Mouse (Mus musculus): ENCODE measurements around the gene Gm19684.
"Not testable (repeated sequence)": the region's sequence is repeated elsewhere in the genome, so short reads cannot be mapped to it uniquely, and the experiment has no call there.

Gene Gm19684

DNA sequence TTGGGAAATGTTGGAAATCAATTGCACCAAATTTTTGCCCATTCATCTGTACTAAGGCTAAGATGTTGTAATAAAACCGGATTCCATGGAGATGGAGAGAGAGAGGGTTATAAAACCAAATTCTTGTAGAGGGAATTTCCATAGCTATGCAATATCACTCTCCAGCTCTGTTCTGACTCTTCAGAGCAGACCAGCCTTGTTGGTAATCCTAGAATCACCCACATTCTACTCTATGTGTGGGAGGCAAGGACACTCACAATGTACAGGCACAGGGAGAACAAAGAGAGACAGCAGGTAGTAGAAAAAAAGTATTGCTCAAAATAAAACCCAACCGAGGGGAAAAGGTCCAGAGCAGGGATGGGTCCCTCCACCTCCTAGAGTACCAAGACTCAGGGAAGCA lies 54.7 kb downstream of the Gm19684 start:
- DNase-seq (ENCODE audit: low read depth, low spot score) = not testable (repeated sequence)

DNA sequence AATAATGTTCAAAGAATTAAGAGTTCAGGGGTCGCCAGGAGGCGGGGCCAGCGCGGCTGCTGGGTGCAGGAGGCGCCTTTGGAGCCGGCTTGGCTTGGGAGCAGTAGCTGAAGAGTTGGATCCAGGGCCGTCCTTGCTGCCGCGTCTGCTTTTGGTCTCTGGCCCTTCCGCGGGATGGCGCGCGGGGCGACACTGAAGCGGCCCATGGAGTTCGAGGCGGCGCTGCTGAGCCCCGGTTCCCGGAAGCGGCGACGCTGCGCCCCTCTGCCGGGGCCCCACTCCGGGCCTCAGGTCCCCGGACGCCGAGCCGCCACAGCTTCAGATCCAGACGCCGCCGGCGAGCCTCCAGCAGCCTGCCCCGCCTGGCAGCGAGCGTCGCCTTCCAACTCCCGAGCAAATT lies 57.5 kb downstream of the Gm19684 start:
- peak; percentile 67 for DNase-seq (ENCODE audit: low read depth, low spot score)

Data from CD4-positive helper T cell, adult 2 months (primary cell).